Mouse (Mus musculus) CD4-positive, CD25-positive, alpha-beta regulatory T cell, adult 4 months (primary cell): ENCODE measurements around the gene Dock4. TPM values are rescaled to one million over a fixed set of nuclear protein-coding genes. Genes with fewer than 3 reads are reported as not detected.

Experiments used
- ATAC-seq: one replicate; pipeline ENCODE4 v1.8.0; 2017
- polyA plus RNA-seq, 2 experiments: library from polyadenylated mRNA; unstranded; fragments of 100-300 nt; shearing (Covaris generic); gene quantifications; one replicate each; pipeline ENCODE4 v1.2.1; 2017

Gene Dock4
- polyA plus RNA-seq, 2 experiments from 2014 or later, result 0.90 to 1.7 TPM

DNA sequence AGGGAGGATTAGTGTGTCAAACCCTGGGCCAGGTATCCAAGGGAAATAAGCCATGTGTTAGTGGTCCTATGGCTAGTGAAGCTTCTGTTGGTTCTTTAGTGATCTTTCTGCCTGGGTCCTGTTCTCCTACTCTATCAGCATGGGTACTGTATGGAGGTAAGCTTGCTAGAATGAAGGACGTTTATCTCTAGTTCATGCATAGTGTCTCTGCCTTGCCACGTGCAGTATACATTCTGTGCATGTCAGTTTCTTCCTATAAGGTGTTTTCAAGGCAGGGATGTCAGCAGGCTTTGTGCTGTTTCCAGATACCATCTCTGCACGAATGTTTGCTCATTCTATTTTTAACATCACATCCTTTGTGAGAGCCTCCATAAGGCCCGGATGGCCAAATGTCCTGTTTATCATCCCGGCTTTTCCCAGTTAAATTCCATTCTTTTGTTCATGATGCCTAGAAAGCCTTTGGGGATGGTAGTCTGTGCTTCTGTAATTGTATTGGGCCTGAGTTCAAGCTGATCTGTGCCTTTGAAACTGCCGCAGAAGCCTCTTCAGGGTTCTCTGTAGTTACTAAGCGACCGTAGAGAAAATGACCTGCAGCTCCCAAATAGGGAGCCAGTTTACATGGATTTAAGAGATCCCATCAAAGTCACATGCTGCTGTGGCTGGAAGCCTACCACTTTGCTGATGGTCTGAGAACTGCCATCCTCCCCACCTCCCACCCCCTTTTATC, 66.1 kb downstream of the Dock4 start:
- no peak for ATAC-seq

DNA sequence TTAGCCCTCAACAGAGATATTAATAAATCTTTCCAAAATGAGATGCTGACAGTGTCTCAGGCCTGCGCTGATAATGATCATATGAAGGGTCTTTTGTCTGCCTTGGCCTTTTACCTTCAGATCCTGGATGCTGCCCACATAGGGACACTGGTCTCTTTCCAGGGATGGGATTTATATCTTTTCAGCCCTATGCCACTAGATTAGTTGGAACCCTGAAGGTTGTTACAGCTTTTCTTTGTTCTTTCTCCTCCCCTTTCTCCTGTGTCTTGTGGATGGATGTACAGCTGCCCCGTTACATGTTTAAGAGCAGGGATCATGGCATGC, 66.6 kb downstream of the Dock4 start:
- ATAC-seq, result no peak

DNA sequence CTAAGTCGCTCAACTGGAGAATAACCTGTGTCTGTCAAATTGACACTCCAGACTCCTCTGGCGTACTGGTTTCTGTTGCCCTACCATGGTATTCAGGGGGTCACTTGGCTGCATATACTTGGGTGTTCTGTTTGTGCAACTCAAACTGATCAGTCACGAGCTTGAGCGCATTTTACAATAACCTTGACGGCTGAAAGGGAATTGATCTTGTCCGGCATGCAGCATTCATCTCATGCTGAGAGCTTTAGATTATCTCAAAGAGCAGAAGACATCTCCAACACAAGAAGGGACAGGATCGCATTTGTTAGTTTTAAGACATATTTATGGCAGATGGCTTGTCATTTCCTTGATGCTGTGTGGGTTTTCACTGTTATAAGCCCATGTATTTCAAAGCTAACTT, 67.2 kb downstream of the Dock4 start:
- no peak for ATAC-seq

DNA sequence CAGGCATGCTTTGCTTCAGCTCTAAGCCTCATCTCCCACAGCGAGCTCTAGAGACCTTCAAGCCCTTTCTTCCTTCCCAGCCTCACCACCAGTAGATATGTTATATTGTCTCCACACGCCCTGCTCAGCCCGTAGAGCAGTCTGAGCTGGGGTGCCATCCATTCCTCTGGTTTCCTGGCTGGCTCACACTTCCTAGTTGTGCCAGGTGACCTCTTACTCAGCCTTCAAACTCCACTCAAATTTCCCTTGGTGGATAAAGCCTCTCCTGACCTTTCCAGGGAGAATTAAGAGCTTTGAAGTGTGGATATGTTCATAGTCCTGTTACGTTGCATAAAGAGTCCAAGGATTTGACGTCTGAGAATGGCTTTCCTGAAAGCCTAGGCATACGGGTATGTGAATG, 68.3 kb downstream of the Dock4 start:
- ATAC-seq, result no peak

DNA sequence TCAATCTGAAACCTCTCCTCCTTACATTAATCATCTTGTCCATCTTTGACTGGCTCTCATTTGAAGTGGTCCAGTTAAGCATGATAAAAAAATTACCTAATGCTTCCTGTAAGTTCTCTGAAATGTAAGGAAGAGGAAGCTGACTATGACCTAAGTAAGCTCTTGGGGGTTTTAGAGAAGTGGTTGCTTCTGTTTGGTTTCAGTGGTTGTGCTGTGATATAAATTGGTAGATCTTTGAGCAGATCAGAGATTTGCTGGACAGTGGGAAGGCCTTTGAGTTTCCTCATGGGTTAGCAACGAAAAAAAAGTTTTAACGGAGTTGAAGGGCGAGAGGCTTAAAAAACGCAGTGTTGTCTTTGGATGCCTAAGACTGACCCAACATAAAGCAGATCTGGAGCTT, 76.7 kb downstream of the Dock4 start:
- no peak for ATAC-seq

DNA sequence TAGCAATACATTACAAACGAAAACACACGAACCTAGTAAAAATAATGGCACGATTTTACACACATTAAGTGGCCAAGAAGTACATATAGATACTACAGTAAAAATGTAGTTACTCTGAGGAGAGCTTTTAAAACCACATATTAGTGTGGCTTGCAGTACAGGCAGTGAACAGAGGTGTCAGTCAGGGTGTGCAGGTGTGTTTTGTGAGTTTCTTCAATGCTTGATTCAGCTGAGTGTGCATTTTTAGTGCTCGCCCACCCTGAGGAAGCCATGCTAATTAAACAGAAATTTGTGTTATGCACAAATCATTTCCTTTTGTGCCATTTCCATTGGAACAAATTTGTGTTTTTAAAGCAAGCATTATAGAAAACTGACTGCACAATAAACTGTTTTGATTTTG, 77.3 kb downstream of the Dock4 start:
- ATAC-seq, result no peak

DNA sequence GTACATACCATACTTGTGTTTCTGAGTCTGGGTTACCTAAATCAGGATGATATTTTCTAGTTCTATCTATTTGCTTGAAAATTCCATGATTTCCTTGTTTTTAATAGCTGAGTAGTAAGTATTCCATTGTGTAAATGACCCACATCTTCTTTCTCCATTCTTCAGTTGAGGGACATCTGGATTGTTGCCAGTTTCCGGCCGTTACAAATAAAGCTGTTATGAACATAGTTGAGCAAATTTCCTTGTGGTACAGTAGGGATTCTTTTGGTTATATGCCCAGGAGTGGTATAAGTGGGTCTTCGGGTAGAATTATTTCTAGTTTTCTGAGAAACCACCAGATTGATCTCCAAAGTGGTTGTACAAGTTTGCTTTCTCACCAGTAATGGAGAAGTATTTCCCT, 79.3 kb downstream of the Dock4 start:
- ATAC-seq, result no peak

GRCm38 (mm10) chr12:40535655-40536618, 90.2 kb downstream of the Dock4 start:
- ATAC-seq, result peak; percentile 94

- no peak for ATAC-seq
These were observed 92.1 kb downstream of the Dock4 start for GRCm38 (mm10) chr12:40537826-40538225.

- ATAC-seq, result no peak
These were observed 92.6 kb downstream of the Dock4 start for GRCm38 (mm10) chr12:40538318-40538717.

GRCm38 (mm10) chr12:40538780-40539179, 93.0 kb downstream of the Dock4 start:
- no peak for ATAC-seq

- no peak for ATAC-seq
These were observed 98.5 kb downstream of the Dock4 start for GRCm38 (mm10) chr12:40544273-40544672.

DNA sequence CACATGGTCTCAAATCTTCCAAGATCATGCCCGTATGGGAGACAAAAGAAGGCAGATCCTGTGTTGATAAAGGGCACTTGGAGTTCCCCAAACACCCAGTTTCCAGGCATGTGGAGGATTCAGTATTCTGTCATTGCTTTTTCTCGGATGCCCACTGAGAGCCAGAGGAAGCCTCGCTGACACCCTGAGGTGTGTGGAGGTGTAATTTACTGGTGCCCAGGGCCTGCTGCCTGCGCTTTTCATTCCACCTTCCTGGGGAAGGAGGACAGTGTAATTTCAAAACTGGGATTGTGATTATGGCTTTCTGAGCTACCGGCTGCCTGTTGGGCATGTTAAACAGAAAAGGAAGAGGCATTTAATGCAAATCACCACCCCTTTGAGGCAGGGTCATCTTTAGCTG, 101.1 kb downstream of the Dock4 start:
- no peak for ATAC-seq

- ATAC-seq, result no peak
These were observed 105.6 kb downstream of the Dock4 start for GRCm38 (mm10) chr12:40551317-40551716.

- no peak for ATAC-seq
These were observed 106.4 kb downstream of the Dock4 start for GRCm38 (mm10) chr12:40552201-40552600.

DNA sequence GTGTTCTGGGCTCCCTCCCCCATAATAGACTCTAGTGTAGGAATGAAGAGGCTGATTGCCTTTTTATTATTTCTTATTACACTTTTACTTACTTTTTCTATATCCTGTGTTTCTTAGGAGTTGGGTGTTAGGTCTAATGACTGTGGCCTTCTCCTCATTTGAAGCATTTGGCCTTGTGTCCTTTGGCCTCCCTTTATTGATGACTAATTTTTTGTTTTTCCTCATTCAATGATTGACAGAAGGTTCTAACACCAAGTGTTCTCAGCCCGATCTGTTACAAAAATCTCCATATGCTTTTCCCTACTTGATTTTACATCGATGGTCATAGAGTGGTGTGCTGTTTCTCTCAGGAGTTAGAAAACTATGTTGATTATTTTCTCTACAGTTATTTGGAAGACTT, 108.2 kb downstream of the Dock4 start:
- ATAC-seq, result no peak

GRCm38 (mm10) chr12:40554941-40555511, 109.3 kb downstream of the Dock4 start:
- ATAC-seq, result no peak

GRCm38 (mm10) chr12:40558600-40558999, 112.8 kb downstream of the Dock4 start:
- peak; percentile 17 for ATAC-seq

DNA sequence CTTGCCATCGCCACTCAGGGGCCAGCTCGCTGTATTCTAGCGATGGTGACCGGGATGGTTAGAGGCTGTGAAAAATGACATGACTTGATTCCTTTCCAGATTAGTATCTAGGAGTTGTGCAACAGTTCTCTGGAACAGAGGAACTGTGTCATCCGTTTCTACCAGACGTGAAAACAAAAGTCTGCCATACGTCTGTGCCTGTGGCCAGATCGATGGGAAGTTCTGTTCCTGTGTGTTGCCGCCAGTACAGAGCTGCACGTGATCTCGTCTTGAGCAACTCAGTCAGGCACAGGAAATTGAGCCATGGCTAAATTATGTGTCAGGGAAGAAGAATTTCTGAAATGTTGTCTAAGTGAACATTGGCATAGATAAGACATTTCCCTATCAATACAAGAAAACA, 113.4 kb downstream of the Dock4 start:
- peak; percentile 55 for ATAC-seq

GRCm38 (mm10) chr12:40563703-40564102, 118.0 kb downstream of the Dock4 start:
- no peak for ATAC-seq

- no peak for ATAC-seq
These were observed 118.5 kb downstream of the Dock4 start for GRCm38 (mm10) chr12:40564261-40564660.

DNA sequence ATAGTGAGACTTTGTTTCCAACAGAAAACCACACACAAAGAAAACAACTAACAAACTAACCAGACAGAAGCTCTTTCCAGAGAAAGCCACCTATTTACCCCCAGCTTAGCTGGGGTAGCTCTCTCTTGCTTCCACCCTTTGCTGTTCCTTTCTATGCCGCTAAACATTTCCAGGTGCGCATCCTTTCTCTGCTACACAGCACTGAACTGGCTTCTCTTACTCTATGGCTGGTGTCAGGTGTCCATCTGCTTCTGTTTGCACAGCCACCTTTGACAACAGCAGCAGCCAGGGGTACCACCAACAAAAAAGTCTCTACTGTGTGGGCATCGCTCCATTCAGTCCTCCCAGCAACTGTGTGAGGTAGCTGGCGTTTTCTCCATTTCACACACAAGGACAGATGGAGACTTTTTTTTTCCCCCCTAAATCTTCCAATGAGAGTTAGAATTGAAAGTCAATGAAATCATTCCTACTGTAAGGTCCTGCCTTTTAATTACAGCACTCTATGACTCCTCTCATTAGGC, 122.7 kb downstream of the Dock4 start:
- no peak for ATAC-seq
